Mouse (Mus musculus) MEL (cell line): ENCODE measurements around the gene Fryl. TPM values are rescaled to one million over a fixed set of nuclear protein-coding genes. Genes with fewer than 3 reads are reported as not detected.

Experiments used
- DNase-seq: peaks from one replicate; pipeline ENCODE4 v3.0.0; 2011; ENCODE audit warnings: low read depth, low spot score
- H3K27ac ChIP-seq: 2 replicates; pipeline ENCODE4 v1.5.1; 2012; ENCODE audit warnings: low read depth, mild to moderate bottlenecking, control low read depth, low read length, moderate library complexity; ENCODE audit not compliant: control insufficient read depth
- H3K27me3 ChIP-seq, 2 experiments: fragments of 150-350 bp in 1 of 2; sonication (generic) in 1 of 2; 2 replicates each; pipeline ENCODE4 v1.6.1; 2012; ENCODE audit warnings: low read length in 2 of 2, mild to moderate bottlenecking in 2 of 2, improper control_type of control experiment in 1 of 2, moderate library complexity in 1 of 2; ENCODE audit not compliant: insufficient read depth in 2 of 2, control insufficient read depth in 1 of 2
- H3K36me3 ChIP-seq, 2 experiments: 2 replicates each; pipeline ENCODE4 v1.6.1; 2012 to 2014; ENCODE audit warnings: low read length in 2 of 2, improper control_type of control experiment in 1 of 2, inconsistent platforms in 1 of 2, mild to moderate bottlenecking in 1 of 2; ENCODE audit not compliant: insufficient read depth in 2 of 2, control insufficient read depth in 1 of 2
- H3K4me1 ChIP-seq, 2 experiments: fragments of 150-350 bp in 1 of 2; sonication (generic) in 1 of 2; 2 replicates each; pipeline ENCODE4 v1.6.1; 2012; ENCODE audit warnings: low read length in 2 of 2, improper control_type of control experiment in 1 of 2, mild to moderate bottlenecking in 1 of 2; ENCODE audit not compliant: insufficient read depth in 2 of 2, control insufficient read depth in 1 of 2
- H3K4me3 ChIP-seq, 2 experiments: fragments of 150-350 bp in 1 of 2; sonication (generic) in 1 of 2; 2 replicates each; pipeline ENCODE4 v1.5.1; 2012; ENCODE audit warnings: low read depth in 2 of 2, low read length in 2 of 2, mild to moderate bottlenecking in 2 of 2, moderate library complexity in 2 of 2, control low read depth in 1 of 2, improper control_type of control experiment in 1 of 2; ENCODE audit not compliant: control insufficient read depth in 1 of 2, insufficient read depth in 1 of 2
- H3K79me2 ChIP-seq: 2 replicates; pipeline ENCODE4 v1.6.1; 2012; ENCODE audit warnings: mild to moderate bottlenecking, low read length, moderate library complexity; ENCODE audit not compliant: control insufficient read depth, poor library complexity, insufficient read depth
- H3K9ac ChIP-seq: 2 replicates; pipeline ENCODE4 v1.6.1; 2012; ENCODE audit warnings: low read depth, mild to moderate bottlenecking, control low read depth, low read length, moderate library complexity; ENCODE audit not compliant: control insufficient read depth, poor library complexity, severe bottlenecking
- H3K9me3 ChIP-seq: fragments of 150-350 bp; sonication (generic); replicated peaks from 2 replicates; pipeline ENCODE4 v1.6.1; 2012; ENCODE audit warnings: mild to moderate bottlenecking, low read length, improper control_type of control experiment, moderate library complexity; ENCODE audit not compliant: insufficient read depth
- BHLHE40 ChIP-seq: IDR thresholded peaks from 2 replicates; pipeline ENCODE4 v1.6.1; 2012; ENCODE audit warnings: low read depth, mild to moderate bottlenecking, inconsistent platforms, low read length, improper control_type of control experiment, borderline replicate concordance
- CHD2 ChIP-seq: IDR thresholded peaks from 2 replicates; pipeline ENCODE4 v1.6.1; 2011; ENCODE audit warnings: low read length, improper control_type of control experiment
- CTCF ChIP-seq, 3 experiments: IDR thresholded peaks in 2 of 3; conservative IDR thresholded peaks in 1 of 3; 2 replicates each; pipeline ENCODE4 v1.5.1; 2011 to 2012; ENCODE audit warnings: low read length in 3 of 3, low read depth in 2 of 3, mild to moderate bottlenecking in 2 of 3, improper control_type of control experiment in 1 of 3, inconsistent platforms in 1 of 3, mixed read lengths in 1 of 3, moderate library complexity in 1 of 3; ENCODE audit not compliant: control insufficient read depth in 1 of 3, insufficient read depth in 1 of 3, poor library complexity in 1 of 3, severe bottlenecking in 1 of 3
- E2F4 ChIP-seq: IDR thresholded peaks from 2 replicates; pipeline ENCODE4 v1.6.1; 2011; ENCODE audit warnings: low read depth, low read length, improper control_type of control experiment, borderline replicate concordance
- EP300 ChIP-seq, 2 experiments: IDR thresholded peaks; 2 replicates each; pipeline ENCODE4 v1.6.1; 2011; ENCODE audit warnings: improper control_type of control experiment in 2 of 2, low read length in 2 of 2, low read depth in 1 of 2, mild to moderate bottlenecking in 1 of 2
- ETS1 ChIP-seq: IDR thresholded peaks from 2 replicates; pipeline ENCODE4 v1.6.1; 2012; ENCODE audit warnings: low read depth, mild to moderate bottlenecking, inconsistent platforms, low read length, improper control_type of control experiment, moderate library complexity
- GABPA ChIP-seq: IDR thresholded peaks from 2 replicates; pipeline ENCODE4 v1.6.1; 2012; ENCODE audit warnings: low read depth, mild to moderate bottlenecking, inconsistent platforms, low read length, improper control_type of control experiment, moderate library complexity
- GATA1 ChIP-seq: IDR thresholded peaks from 2 replicates; pipeline ENCODE4 v1.6.1; 2011; ENCODE audit warnings: low read depth, low read length, improper control_type of control experiment
- KAT2A ChIP-seq: conservative IDR thresholded peaks from 2 replicates; pipeline ENCODE4 v1.6.1; 2012; ENCODE audit warnings: low read depth, low read length, improper control_type of control experiment, inconsistent platforms
- MAFK ChIP-seq: IDR thresholded peaks from 2 replicates; pipeline ENCODE4 v1.6.1; 2011; ENCODE audit warnings: low read depth, mild to moderate bottlenecking, low read length, improper control_type of control experiment, borderline replicate concordance
- MAX ChIP-seq: IDR thresholded peaks from 2 replicates; pipeline ENCODE4 v1.6.1; 2011; ENCODE audit warnings: low read length, improper control_type of control experiment
- MAZ ChIP-seq: IDR thresholded peaks from 2 replicates; pipeline ENCODE4 v1.6.1; 2012; ENCODE audit warnings: low read depth, mild to moderate bottlenecking, inconsistent platforms, low read length, improper control_type of control experiment
- MEF2A ChIP-seq: IDR thresholded peaks from 2 replicates; pipeline ENCODE4 v1.6.1; 2014; ENCODE audit warnings: low read depth, mild to moderate bottlenecking, inconsistent platforms, low read length, improper control_type of control experiment; ENCODE audit not compliant: poor library complexity, insufficient replicate concordance, severe bottlenecking; ENCODE audit errors: extremely low read depth
- MYB ChIP-seq: IDR thresholded peaks from 2 replicates; pipeline ENCODE4 v1.6.1; 2011; ENCODE audit warnings: mild to moderate bottlenecking, low read depth, low read length, improper control_type of control experiment
- MYC ChIP-seq: IDR thresholded peaks from 2 replicates; pipeline ENCODE4 v1.6.1; 2011; ENCODE audit warnings: low read depth, mild to moderate bottlenecking, low read length, improper control_type of control experiment, moderate library complexity
- NELFE ChIP-seq: IDR thresholded peaks from 2 replicates; pipeline ENCODE4 v1.6.1; 2011; ENCODE audit warnings: low read depth, low read length, improper control_type of control experiment
- NRF1 ChIP-seq: IDR thresholded peaks from 2 replicates; pipeline ENCODE4 v1.6.1; 2014; ENCODE audit warnings: low read depth, mild to moderate bottlenecking, inconsistent platforms, low read length, improper control_type of control experiment, moderate library complexity; ENCODE audit not compliant: poor library complexity, insufficient read depth, severe bottlenecking
- POLR2A ChIP-seq, 2 experiments: IDR thresholded peaks; 2 replicates each; pipeline ENCODE4 v1.6.1; 2011 to 2012; ENCODE audit warnings: low read length in 2 of 2, mild to moderate bottlenecking in 2 of 2, control low read depth in 1 of 2, improper control_type of control experiment in 1 of 2, low read depth in 1 of 2, moderate library complexity in 1 of 2; ENCODE audit not compliant: control insufficient read depth in 1 of 2, insufficient read depth in 1 of 2, poor library complexity in 1 of 2
- POLR2AphosphoS5 ChIP-seq: IDR thresholded peaks from 2 replicates; pipeline ENCODE4 v1.6.1; 2012; ENCODE audit warnings: low read depth, borderline replicate concordance, mild to moderate bottlenecking, inconsistent platforms, low read length, moderate library complexity, mixed read lengths
- SIN3A ChIP-seq: IDR thresholded peaks from 2 replicates; pipeline ENCODE4 v1.6.1; 2012; ENCODE audit warnings: low read length, improper control_type of control experiment, inconsistent platforms
- TAL1 ChIP-seq: IDR thresholded peaks from 2 replicates; pipeline ENCODE4 v1.6.1; 2012; ENCODE audit warnings: mild to moderate bottlenecking, inconsistent platforms, low read length, moderate library complexity, mixed read lengths
- TCF12 ChIP-seq: IDR thresholded peaks from 2 replicates; pipeline ENCODE4 v1.6.1; 2014; ENCODE audit warnings: low read depth, mild to moderate bottlenecking, inconsistent platforms, low read length, improper control_type of control experiment, moderate library complexity
- ZKSCAN1 ChIP-seq: IDR thresholded peaks from 2 replicates; pipeline ENCODE4 v1.6.1; 2012; ENCODE audit warnings: low read depth, mild to moderate bottlenecking, inconsistent platforms, low read length, improper control_type of control experiment, moderate library complexity
- ZNF384 ChIP-seq: IDR thresholded peaks from 2 replicates; pipeline ENCODE4 v1.6.1; 2012; ENCODE audit warnings: low read depth, mild to moderate bottlenecking, inconsistent platforms, low read length, improper control_type of control experiment
- polyA plus RNA-seq, 2 experiments: library from polyadenylated mRNA; stranded (reverse) in 1 of 2; unstranded in 1 of 2; fragments of >175 nt in 1 of 2; fragments of >200 nt in 1 of 2; gene quantifications; 2 replicates each; pipeline versions ENCODE4 v1.2.1 to v1.2.4; 2012; ENCODE audit warnings: low replicate concordance in 2 of 2, low read depth in 1 of 2; ENCODE audit not compliant: insufficient read length in 2 of 2, insufficient read depth in 1 of 2, missing spikeins in 1 of 2
- total RNA-seq: library from RNA; depleted of rRNA; stranded (reverse); fragments of 300-350 nt; gene quantifications from 2 replicates; pipeline ENCODE4 v1.2.3, GENCODE M21; 2012

Fryl gene
- total and polyA plus RNA-seq, 3 experiments = 18.8 to 188 (median 39.7) TPM

DNA sequence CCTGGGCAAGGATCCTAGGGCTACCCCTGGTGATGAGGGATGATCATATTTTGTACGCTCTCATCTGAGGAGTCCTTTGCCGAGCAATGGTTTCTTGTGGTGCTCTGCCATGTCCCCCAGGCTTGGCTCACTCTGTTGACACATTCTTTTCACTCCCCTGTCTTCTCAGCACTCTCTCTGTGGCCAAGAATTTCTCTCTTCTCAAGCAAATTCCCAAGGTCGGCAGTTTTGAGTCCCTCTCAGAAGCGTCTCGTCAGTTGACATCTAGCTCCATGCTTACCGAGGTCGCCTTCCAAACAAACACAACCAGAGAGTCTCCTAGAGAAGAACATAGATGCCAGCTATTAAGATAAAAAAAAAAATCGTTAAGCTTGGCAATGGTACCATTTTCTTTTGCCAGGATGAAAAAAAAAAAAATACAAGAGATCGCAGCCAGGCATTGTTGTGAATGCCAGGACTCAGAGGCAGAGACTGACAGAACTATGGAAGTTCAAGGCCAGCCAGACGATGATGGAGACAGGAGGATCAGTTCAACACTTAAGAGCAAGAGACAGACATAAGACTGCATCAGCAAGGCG is 12.3 kb upstream of the Fryl start:
- H3K27ac ChIP-seq = no peak overlapping the region
- H3K79me2 ChIP-seq = no peaks in the 10 kb centered on the region
- H3K9ac ChIP-seq = no peak overlapping the region
- H3K4me3 ChIP-seq = no peak overlapping the region
- peaks cover 0 to 6% of the 10 kb centered on the region in 2 experiments; a peak in 2 of 4 replicates for H3K36me3 ChIP-seq
- H3K4me1 ChIP-seq = peaks cover 0 to 4% of the 10 kb centered on the region in 2 experiments; a peak in 3 of 4 replicates
- no peak for TF ChIP-seq MYB
- TF ChIP-seq ZNF384 = no peak
- TF ChIP-seq TAL1 = no peak
- TF ChIP-seq GABPA = no peak
- no peak for TF ChIP-seq E2F4
- no peak for TF ChIP-seq KAT2A
- TF ChIP-seq MEF2A = no peak
- H3K9me3 ChIP-seq = no peaks in the 10 kb centered on the region
- H3K27me3 ChIP-seq = no peaks in the 10 kb centered on the region
- DNase-seq = no peak

DNA sequence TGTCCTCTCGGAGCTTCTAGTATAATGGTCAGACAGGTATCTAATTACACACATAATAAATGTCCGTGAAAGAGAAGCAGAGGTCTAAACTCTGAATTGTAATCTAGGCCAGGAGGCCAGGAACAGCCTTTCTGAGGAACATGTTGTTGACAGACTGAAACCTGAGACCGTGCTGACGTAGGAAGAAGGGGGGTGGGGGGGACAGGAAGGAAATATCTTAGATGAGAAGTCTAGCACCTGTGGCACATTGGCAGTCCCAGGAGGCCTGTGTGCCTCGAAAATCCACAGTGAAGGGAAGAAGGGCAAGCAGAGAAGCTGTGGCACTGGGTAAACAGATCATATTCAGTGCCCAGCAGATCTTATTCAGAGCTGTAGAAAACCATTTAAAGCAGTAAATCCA is 9.0 kb upstream of the Fryl start:
- H3K27ac ChIP-seq = no peak overlapping the region
- no peaks in the 10 kb centered on the region for H3K27me3 ChIP-seq
- peaks cover 0 to 4% of the 10 kb centered on the region in 2 experiments; a peak in 3 of 4 replicates for H3K4me1 ChIP-seq
- no peak for DNase-seq
- H3K4me3 ChIP-seq = no peak overlapping the region
- H3K9ac ChIP-seq = no peak overlapping the region
- no peaks in the 10 kb centered on the region for H3K9me3 ChIP-seq
- H3K79me2 ChIP-seq = no peaks in the 10 kb centered on the region
- peaks cover 0 to 4% of the 10 kb centered on the region in 2 experiments; a peak in 2 of 4 replicates for H3K36me3 ChIP-seq
- TF ChIP-seq TCF12 = no peak
- no peak for TF ChIP-seq BHLHE40
- no peak for TF ChIP-seq TAL1
- no peak for TF ChIP-seq NELFE
- TF ChIP-seq NRF1 = no peak
- TF ChIP-seq MAX = no peak
- no peak for TF ChIP-seq EP300 (IDR thresholded peaks at IDR 0.05; ENCODE audit: low read depth in 1 of 2, low read length in 2 of 2)
- TF ChIP-seq CHD2 = no peak
- no peak for TF ChIP-seq MYC
- no peak for TF ChIP-seq KAT2A
- TF ChIP-seq MAFK = no peak
- TF ChIP-seq POLR2A (IDR thresholded peaks at IDR 0.05; ENCODE audit: control insufficient read depth in 1 of 2, insufficient read depth in 1 of 2, low read depth in 1 of 2, low read length in 2 of 2, poor library complexity in 1 of 2) = no peak
- TF ChIP-seq ZKSCAN1 = no peak
- no peak for TF ChIP-seq CTCF (IDR thresholded peaks at IDR 0.05 in 2 of 3, conservative IDR thresholded peaks at IDR 0.05 in 1 of 3; ENCODE audit: control insufficient read depth in 1 of 3, insufficient read depth in 1 of 3, low read depth in 2 of 3, low read length in 3 of 3, poor library complexity in 1 of 3, severe bottlenecking in 1 of 3)
- no peak for TF ChIP-seq GATA1
- no peak for TF ChIP-seq MAZ
- TF ChIP-seq POLR2AphosphoS5 = no peak
- no peak for TF ChIP-seq ETS1
- no peak for TF ChIP-seq E2F4
- TF ChIP-seq SIN3A = no peak
